Mouse (Mus musculus) right cerebral cortex, postnatal 25 days (tissue): ENCODE results near the gene Lrrc36.

Experiments
- DNase-seq: peaks from one replicate; pipeline ENCODE4 v3.0.0; 2022

The Lrrc36 gene

DNA sequence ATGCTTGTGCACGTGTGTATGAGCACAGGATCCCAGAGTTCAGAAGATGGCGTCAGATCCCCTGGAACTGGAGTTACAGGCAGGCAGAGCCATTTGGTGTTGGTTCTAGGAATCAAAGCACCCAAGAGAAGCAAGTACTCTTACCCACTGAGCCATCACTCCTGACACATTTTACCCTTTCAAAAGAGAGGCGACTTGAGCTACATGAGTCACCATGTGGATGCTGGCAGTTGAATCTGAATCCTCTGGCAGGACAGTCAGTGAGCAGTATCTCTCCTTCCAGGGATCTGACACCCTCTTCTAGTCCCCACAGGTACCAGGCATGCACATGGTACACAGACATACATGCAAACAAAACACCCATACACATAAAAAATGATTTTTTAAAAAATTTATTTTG, 74.7 kb downstream of the Lrrc36 start:
- no peak for DNase-seq

GRCm38 (mm10) chr8:105489281-105489680, 75.9 kb downstream of the Lrrc36 start:
- no peak for DNase-seq

DNA sequence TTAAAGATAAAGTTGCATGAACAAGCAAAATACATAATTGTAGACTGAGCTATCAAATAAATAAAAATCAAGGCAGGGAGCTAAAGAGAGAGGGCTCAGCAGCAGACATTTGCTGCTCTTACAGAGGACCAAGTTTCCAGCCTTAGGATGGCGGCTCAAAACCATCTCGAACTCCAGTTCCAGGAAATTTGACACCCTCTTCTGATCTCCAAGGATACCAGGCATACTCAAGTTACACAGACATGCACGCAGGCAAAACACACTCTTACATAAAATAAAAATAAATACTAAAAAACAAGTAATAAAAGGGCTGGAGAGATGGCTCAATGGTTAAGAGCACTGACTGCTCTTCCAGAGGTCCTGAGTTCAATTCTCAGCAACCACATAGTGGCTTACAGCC, 80.1 kb downstream of the Lrrc36 start:
- no peak for DNase-seq

GRCm38 (mm10) chr8:105494566-105494965, 81.2 kb downstream of the Lrrc36 start:
- DNase-seq = no peak

GRCm38 (mm10) chr8:105495350-105496302, 82.3 kb downstream of the Lrrc36 start:
- DNase-seq = no peak

DNA sequence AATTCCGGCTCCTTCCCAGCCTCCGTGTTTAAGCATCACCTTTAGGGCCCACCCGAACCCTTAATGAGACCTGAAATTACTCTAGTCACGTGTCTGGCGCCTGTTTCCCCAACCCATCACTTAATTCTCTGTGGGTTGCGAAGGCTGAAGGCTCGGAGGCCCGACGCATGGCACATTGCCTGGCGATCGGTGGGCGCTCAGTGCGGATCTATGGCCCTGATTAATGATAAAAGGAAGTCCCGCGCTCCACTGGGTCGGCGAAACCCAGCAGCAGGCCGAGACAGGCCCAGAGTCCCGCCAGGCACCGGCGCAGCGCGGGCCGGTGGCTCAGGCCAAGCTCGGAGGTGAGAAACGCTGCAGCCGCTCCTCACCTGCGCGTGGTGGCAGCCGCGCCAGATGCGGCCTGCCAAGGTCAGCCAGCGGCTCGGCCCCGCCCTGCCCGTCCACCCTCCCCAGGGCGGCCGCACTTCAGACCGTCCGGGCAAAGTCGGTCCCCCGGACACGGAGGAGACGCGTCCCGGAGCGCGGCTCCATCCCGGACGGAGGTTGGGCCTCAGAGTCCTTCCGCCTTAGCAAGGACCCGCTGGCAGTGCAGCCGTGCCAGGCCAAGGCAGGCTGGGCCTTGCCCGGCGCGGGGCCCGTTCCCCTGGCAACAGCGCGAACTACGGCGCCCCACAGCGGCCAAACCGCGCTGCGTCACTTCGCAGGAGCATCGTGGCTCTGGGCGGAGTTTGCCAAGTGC, 83.2 kb downstream of the Lrrc36 start, which contains the start of gene Zdhhc1:
TSS of gene Zdhhc1 (minus strand) at position 464 of the 742 bp plus-strand sequence.
- DNase-seq = peak; percentile 90

- no peak for DNase-seq
Measured at GRCm38 (mm10) chr8:105499787-105500186, 86.4 kb downstream of the Lrrc36 start.

DNA sequence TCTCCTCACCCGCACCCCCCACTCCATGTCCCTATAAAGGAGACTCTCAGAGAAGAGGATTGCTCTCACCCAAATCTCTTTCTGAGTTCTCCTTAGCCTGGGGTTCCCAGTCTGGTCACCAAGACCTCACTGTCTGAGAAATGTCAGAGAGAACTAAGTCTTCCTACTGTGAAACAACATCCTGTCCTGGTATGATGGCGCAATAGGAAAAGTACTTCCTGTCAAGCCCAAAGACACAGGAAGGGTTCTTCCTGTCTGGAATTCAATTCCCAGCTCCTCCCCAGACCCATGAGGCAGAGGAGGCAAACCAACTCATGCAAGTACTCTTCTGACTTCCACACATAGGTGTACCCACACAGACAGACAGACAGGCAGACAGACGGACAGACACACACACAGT, 91.2 kb downstream of the Lrrc36 start:
- DNase-seq = no peak

- DNase-seq = no peak
Measured at GRCm38 (mm10) chr8:105506977-105507376, 93.6 kb downstream of the Lrrc36 start.

- no peak for DNase-seq
Measured at GRCm38 (mm10) chr8:105508758-105509157, 95.4 kb downstream of the Lrrc36 start.

DNA sequence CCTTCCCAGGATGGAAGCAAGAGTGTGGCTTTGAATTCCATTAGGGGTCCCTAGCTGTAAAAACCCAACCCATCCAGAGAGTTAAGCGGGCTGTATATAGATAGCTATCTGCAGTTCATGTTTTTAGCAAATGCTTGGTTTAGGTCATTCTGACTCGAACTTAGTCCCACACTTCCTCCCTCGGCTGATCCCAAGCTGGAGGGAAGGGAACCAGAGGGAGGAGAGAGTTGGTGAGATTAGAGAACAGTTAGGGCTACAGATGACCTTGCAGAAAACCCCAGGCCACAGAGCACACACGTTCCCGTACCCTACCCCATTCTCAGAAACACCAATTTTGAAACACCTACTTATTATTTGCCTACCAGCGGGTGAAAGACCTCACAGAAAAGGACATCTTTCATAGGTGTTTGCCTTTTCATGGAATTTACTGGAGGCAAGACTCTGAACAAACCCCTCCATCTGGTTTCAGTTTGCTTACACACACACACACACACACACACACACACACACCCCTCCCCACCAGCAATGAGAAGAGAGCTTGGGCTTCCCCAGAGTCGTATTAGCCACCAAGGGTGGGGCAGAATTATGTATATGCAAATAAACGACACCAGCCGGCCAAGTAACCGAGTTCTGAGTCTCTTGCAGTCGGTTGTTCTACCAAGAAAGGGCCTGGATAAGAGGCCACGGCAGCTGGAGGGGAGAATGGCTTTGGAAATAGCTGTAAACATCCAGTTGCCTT, 96.8 kb downstream of the Lrrc36 start:
- DNase-seq = no peak
